Mouse (Mus musculus): ENCODE measurements around the gene Gngt2. TPM values are rescaled to one million over a fixed set of nuclear protein-coding genes. Genes with fewer than 3 reads are reported as not detected.

The Gngt2 gene
- polyA plus RNA-seq, 1 experiment from 2014 or later, result 9.3 TPM

Other genes with a start within 250 kb of the Gngt2 start
- gene Ngfr, start 249.5 kb upstream of the Gngt2 start, polyA plus RNA-seq (2016; fragmentation: Nextera tagmentation; extraction: Ambion mirVana), result 9.7 and 16.3 TPM in 2 replicates
- gene Phb, start 170.3 kb upstream of the Gngt2 start, polyA plus RNA-seq (2016; fragmentation: Nextera tagmentation; extraction: Ambion mirVana), result 293 and 361 TPM in 2 replicates
- 18.0 and 21.5 TPM in 2 replicates for gene Zfp652, start 124.5 kb upstream of the Gngt2 start, polyA plus RNA-seq (2016; fragmentation: Nextera tagmentation; extraction: Ambion mirVana)
- gene B130006D01Rik, start 113.6 kb upstream of the Gngt2 start, polyA plus RNA-seq (2016; fragmentation: Nextera tagmentation; extraction: Ambion mirVana), result 2.3 TPM in 2 replicates
- gene Phospho1, start 12.7 kb upstream of the Gngt2 start, polyA plus RNA-seq (2016; fragmentation: Nextera tagmentation; extraction: Ambion mirVana), result not detected in 2 replicates
- gene Abi3, start 5.3 kb downstream of the Gngt2 start, polyA plus RNA-seq (2016; fragmentation: Nextera tagmentation; extraction: Ambion mirVana), result 4.0 and 4.4 TPM in 2 replicates
- 0.10 TPM in 1 of 2 replicates, not detected in the other for gene B4galnt2, start 77.7 kb downstream of the Gngt2 start, polyA plus RNA-seq (2016; fragmentation: Nextera tagmentation; extraction: Ambion mirVana)
- 165 and 181 TPM in 2 replicates for gene Igf2bp1, start 168.7 kb downstream of the Gngt2 start, polyA plus RNA-seq (2016; fragmentation: Nextera tagmentation; extraction: Ambion mirVana)
- not detected in 2 replicates for gene Gip, start 187.3 kb downstream of the Gngt2 start, polyA plus RNA-seq (2016; fragmentation: Nextera tagmentation; extraction: Ambion mirVana)
- 108 TPM in 2 replicates for gene Snf8, start 197.7 kb downstream of the Gngt2 start, polyA plus RNA-seq (2016; fragmentation: Nextera tagmentation; extraction: Ambion mirVana)
- 37.5 and 38.3 TPM in 2 replicates for gene Ube2z, start 228.2 kb downstream of the Gngt2 start, polyA plus RNA-seq (2016; fragmentation: Nextera tagmentation; extraction: Ambion mirVana)
- gene Atp5g1, start 238.5 kb downstream of the Gngt2 start, polyA plus RNA-seq (2016; fragmentation: Nextera tagmentation; extraction: Ambion mirVana), result 569 and 674 TPM in 2 replicates